Mouse (Mus musculus): ENCODE data around the gene Cenpn. TPM values are rescaled to one million over a fixed set of nuclear protein-coding genes. Genes with fewer than 3 reads are reported as not detected.

Cenpn gene
- polyA plus RNA-seq, 1 experiment from 2014 or later = 29.8 TPM

DNA sequence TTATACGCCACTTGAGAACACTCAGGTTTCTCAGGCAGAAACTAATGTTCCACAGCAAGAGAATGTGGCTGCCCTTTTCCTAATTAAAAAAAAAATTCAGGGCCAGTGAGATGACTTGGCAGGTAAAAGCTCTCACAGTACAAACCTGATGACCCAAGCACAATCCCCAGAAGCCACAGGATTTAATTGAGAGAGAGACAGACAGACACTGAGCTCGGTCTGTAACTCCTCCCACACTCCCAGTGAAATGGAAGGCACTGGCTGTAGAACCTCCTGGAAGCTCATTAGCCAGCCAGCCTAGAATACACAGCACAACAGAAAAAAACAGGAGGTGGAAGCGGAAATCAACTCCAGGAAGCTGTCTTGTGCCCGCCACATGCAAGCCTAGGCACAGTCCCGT lies 54.1 kb downstream of the Cenpn start:
- Histone ChIP-seq H3K4me1 (peaks cover 16% of the 10 kb centered on the region; the same call in 1 of the 2 replicates), H3K27ac (no peak overlapping the region), H3K9me3 (no peaks in the 10 kb centered on the region), H3K4me3 (no peak overlapping the region), H3K4me2 (no peak overlapping the region), H3K36me3 (no peaks in the 10 kb centered on the region), H3K27me3 (no peaks in the 10 kb centered on the region), H3K9ac (no peak overlapping the region)
- 52% methylated on average over 5 of the region's 5 CpGs for WGBS
- no peak for ATAC-seq (ENCODE audit: insufficient number of reproducible peaks, low FRiP score, low TSS enrichment, low read depth)

DNA sequence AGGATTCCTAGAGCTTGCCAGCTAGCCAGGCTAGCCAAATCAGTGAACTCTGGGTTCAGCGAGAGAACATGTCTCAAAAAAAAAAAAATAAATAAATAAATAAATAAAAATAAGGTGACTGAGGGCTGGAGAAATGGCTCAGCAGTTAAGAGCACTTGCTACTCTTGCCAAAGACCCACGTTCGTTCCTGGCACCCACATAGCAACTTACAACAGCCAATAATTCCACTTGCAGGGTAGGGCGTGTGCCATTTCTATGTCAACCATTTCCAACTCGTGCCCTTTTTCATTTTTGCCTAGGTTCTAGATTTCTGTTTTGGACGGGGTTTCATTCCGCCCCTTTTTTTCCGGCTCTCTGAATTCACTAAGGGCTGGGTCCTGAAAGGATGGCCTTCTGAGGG lies 56.5 kb downstream of the Cenpn start:
- H3K4me3 ChIP-seq = peak overlapping the region; percentile 64
- H3K4me2 ChIP-seq = peak overlapping the region; percentile 74
- H3K9ac ChIP-seq = peak overlapping the region; percentile 21; the same call in 1 of the 2 replicates
- 32% methylated on average over 8 of the region's 8 CpGs for WGBS
- H3K27ac ChIP-seq = no peak overlapping the region
- peaks cover 16% of the 10 kb centered on the region; the same call in 1 of the 2 replicates for H3K4me1 ChIP-seq
- no peaks in the 10 kb centered on the region for H3K36me3 ChIP-seq
- H3K9me3 ChIP-seq = no peaks in the 10 kb centered on the region
- no peak for ATAC-seq (ENCODE audit: insufficient number of reproducible peaks, low FRiP score, low TSS enrichment, low read depth)
- no peaks in the 10 kb centered on the region for H3K27me3 ChIP-seq

DNA sequence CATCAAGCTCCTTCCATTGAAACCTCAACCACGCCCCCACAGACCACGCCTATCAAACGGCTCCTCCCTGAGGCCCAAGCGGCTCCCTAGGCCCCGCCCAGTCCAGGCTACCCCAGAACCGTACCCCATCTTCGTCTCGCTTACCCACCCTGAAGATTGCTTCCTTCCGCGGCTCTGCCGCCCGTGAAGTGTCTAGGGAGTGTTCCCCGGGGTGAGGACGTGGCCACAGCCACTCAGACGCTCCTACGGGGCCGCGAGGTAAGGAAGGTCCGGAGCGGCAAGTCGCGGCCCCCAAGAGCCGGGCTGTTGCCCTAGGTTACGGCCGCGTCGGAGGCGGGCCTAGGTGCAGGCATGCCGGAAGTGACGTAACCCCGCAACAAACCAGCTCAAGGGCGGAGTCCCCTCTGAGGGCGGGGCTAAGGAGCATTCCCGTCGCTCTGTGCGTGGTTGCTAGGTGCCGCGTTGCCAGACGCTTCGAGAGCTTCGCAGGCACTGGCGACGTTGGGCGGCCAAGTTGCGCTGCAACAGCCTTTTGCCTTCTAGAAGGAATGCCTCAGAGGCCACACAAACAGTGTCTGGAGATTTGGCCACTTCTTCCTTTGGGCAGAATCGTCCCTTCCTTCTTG lies 57.2 kb downstream of the Cenpn start, which contains the start of gene 1700030J22Rik:
1700030J22Rik (minus strand) TSS at position 329 of the 626 bp plus-strand sequence.
- Histone ChIP-seq H3K4me2 (peak within 1 kb of the TSS; percentile 74), H3K27me3 (no peaks in the 10 kb centered on the region), H3K4me3 (peak within 1 kb of the TSS; percentile 64), H3K9me3 (no peaks in the 10 kb centered on the region), H3K4me1 (peaks cover 16% of the 10 kb centered on the region; the same call in 1 of the 2 replicates), H3K27ac (no peak within 1 kb of the TSS), H3K36me3 (peaks cover 5% of the 10 kb centered on the region), H3K9ac (peak within 1 kb of the TSS; percentile 21; the same call in 1 of the 2 replicates)
- ATAC-seq (ENCODE audit: insufficient number of reproducible peaks, low FRiP score, low TSS enrichment, low read depth) = peak; percentile 99
- WGBS = under 1% methylated on average over 46 of the region's 46 CpGs

DNA sequence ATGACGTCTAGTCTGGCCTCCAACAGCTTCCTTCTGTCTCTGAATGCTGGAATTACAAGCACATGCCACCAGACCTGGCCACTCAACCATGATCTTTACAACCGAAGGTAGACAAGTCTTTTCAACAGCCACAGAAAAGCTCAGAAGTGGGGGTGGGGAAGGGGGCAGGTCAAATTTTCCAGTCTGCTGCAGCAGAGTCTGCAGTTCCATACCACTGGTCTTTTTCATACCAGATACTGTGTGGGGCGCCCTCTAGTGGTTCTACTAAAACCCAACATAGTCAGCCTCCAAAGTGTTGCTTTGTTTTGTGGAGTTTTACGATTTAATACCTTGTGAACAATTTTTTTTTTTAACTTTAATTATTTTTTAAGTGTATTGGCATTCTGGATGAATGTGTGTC lies 58.6 kb downstream of the Cenpn start:
- Histone ChIP-seq H3K27me3 (no peaks in the 10 kb centered on the region), H3K9ac (no peak overlapping the region), H3K4me2 (no peak overlapping the region), H3K4me3 (no peak overlapping the region), H3K9me3 (no peaks in the 10 kb centered on the region), H3K36me3 (peaks cover 18% of the 10 kb centered on the region), H3K27ac (no peak overlapping the region), H3K4me1 (peaks cover 12% of the 10 kb centered on the region; the same call in 1 of the 2 replicates)
- 23% methylated on average over 4 of the region's 4 CpGs for WGBS
- no peak for ATAC-seq (ENCODE audit: insufficient number of reproducible peaks, low FRiP score, low TSS enrichment, low read depth)

DNA sequence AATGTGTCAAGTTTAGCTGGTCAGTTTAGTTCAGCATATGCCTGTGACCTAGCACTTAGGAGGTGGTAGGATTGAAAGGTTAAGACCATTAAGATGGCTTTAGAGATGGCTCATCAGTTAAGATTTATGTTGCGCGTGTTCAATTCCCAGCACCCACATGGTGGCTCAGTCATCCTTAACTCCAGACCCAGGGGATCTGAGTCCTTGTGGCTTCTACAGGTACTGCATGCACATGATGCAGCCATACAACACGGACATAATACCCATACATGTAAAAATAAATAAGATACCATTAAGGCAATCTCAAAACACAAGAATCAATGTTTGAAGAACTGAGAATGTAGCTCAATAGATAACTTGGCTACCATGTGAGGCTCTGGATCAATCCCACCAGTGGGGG lies 68.3 kb downstream of the Cenpn start:
- H3K36me3 ChIP-seq = peaks cover 21% of the 10 kb centered on the region
- WGBS = 91% methylated on average over 3 of the region's 3 CpGs
- no peak overlapping the region for H3K4me2 ChIP-seq
- H3K9ac ChIP-seq = no peak overlapping the region
- no peaks in the 10 kb centered on the region for H3K9me3 ChIP-seq
- H3K27ac ChIP-seq = no peak overlapping the region
- H3K4me1 ChIP-seq = peaks cover 10% of the 10 kb centered on the region
- H3K27me3 ChIP-seq = no peaks in the 10 kb centered on the region
- no peak for ATAC-seq (ENCODE audit: insufficient number of reproducible peaks, low FRiP score, low TSS enrichment, low read depth)
- no peak overlapping the region for H3K4me3 ChIP-seq

Other genes starting within 250 kb of the Cenpn start
- gene Cdyl2, start 188.7 kb upstream of the Cenpn start, polyA plus RNA-seq (2015; fragmentation: Nextera tagmentation; extraction: Ambion mirVana) = 8.1 and 8.3 TPM in 2 replicates
- 65.3 and 70.7 TPM in 2 replicates for gene Cmc2, start 275 bp upstream of the Cenpn start, polyA plus RNA-seq (2015; fragmentation: Nextera tagmentation; extraction: Ambion mirVana)
- gene Atmin, start 21.7 kb downstream of the Cenpn start, polyA plus RNA-seq (2015; fragmentation: Nextera tagmentation; extraction: Ambion mirVana) = 9.3 and 9.9 TPM in 2 replicates
- gene 1700030J22Rik, start 57.2 kb downstream of the Cenpn start, polyA plus RNA-seq (2015; fragmentation: Nextera tagmentation; extraction: Ambion mirVana) = 1.7 and 2.1 TPM in 2 replicates
- 95.5 and 97.2 TPM in 2 replicates for gene Gcsh, start 71.8 kb downstream of the Cenpn start, polyA plus RNA-seq (2015; fragmentation: Nextera tagmentation; extraction: Ambion mirVana)
- gene Pkd1l2, start 160.7 kb downstream of the Cenpn start, polyA plus RNA-seq (2015; fragmentation: Nextera tagmentation; extraction: Ambion mirVana) = 0.21 and 0.41 TPM in 2 replicates
- 0.35 and 0.47 TPM in 2 replicates for gene Bco1, start 174.1 kb downstream of the Cenpn start, polyA plus RNA-seq (2015; fragmentation: Nextera tagmentation; extraction: Ambion mirVana)
- gene Gan, start 236.4 kb downstream of the Cenpn start, polyA plus RNA-seq (2015; fragmentation: Nextera tagmentation; extraction: Ambion mirVana) = 2.6 and 3.7 TPM in 2 replicates